Mouse (Mus musculus) kidney, embryonic 15.5 days (tissue): ENCODE results near the gene Ttc25. TPM values are rescaled to one million over a fixed set of nuclear protein-coding genes. Genes with fewer than 3 reads are reported as not detected.
"Not testable (repeated sequence)": the region's sequence is repeated elsewhere in the genome, so short reads cannot be mapped to it uniquely, and the experiment has no call there.

Experiments used
- ATAC-seq: fragments of 200-750 bp; cut with Nextera tagmentation; replicated peaks from 2 replicates; pipeline ENCODE4 v1.8.0; 2017; ENCODE audit warnings: moderate TSS enrichment; ENCODE audit not compliant: low FRiP score
- H3K27ac ChIP-seq: fragments of 300-500 bp; sonication (generic); 2 replicates; pipeline ENCODE4 v1.5.1; 2015; ENCODE audit warnings: mild to moderate bottlenecking, inconsistent platforms
- H3K27me3 ChIP-seq: fragments of 300-500 bp; sonication (generic); 2 replicates; pipeline ENCODE4 v1.6.1; 2015; ENCODE audit warnings: inconsistent platforms
- H3K36me3 ChIP-seq: fragments of 300-500 bp; sonication (generic); 2 replicates; pipeline ENCODE4 v1.6.1; 2015; ENCODE audit warnings: inconsistent platforms
- H3K4me1 ChIP-seq: fragments of 300-500 bp; sonication (generic); 2 replicates; pipeline ENCODE4 v1.6.1; 2015; ENCODE audit warnings: inconsistent platforms
- H3K4me2 ChIP-seq: fragments of 300-500 bp; sonication (generic); 2 replicates; pipeline ENCODE4 v1.6.1; 2015; ENCODE audit warnings: moderate library complexity, mild to moderate bottlenecking, inconsistent platforms
- H3K4me3 ChIP-seq: fragments of 300-500 bp; sonication (generic); replicated peaks from 2 replicates; pipeline ENCODE4 v1.5.1; 2015; ENCODE audit warnings: mild to moderate bottlenecking, inconsistent platforms
- H3K9ac ChIP-seq: fragments of 300-500 bp; sonication (generic); 2 replicates; pipeline ENCODE4 v1.6.1; 2015; ENCODE audit warnings: mild to moderate bottlenecking, inconsistent platforms
- H3K9me3 ChIP-seq: fragments of 300-500 bp; sonication (generic); replicated peaks from 2 replicates; pipeline ENCODE4 v1.6.1; 2016; ENCODE audit warnings: inconsistent platforms
- WGBS: fragments of 180-500 bp; shearing (Covaris S2); methylation state at CpG from one replicate; pipeline ENCODE4 v1.1.7; 2015; ENCODE audit warnings: mixed read lengths; 5-methylcytosine and 5-hydroxymethylcytosine counted together
- polyA plus RNA-seq: library from polyadenylated mRNA; unstranded; fragments of >200 nt; fragmentation: Nextera tagmentation; extraction: Ambion mirVana; gene quantifications from 2 replicates; pipeline ENCODE4 v1.2.1, GENCODE M21; 2015

Gene Ttc25
- polyA plus RNA-seq, 1 experiment from 2014 or later = 1.1 TPM

DNA sequence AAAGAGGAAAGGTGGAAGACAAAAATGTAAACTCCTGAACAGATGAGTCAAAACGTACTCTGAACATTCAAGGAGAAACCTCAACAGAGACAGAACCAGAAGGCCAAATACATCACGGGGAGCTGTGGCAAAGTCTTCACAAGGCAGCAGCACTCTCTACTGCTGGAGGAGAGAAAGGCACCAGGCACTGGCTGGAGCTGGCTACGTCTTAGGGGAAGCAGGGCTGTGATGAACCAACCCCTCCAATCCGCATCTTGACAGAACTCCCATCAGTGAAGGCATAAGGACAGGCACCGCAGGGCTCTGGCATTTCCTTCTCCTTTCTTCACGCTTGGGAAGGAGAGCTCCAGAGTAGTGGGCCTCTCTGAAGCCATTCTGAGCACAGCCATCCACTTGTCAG is 66.2 kb downstream of the Ttc25 start:
- H3K27ac ChIP-seq = no peak overlapping the region
- H3K4me2 ChIP-seq = no peak overlapping the region
- ATAC-seq = no peak
- peaks cover 36% of the 10 kb centered on the region for H3K36me3 ChIP-seq
- H3K9ac ChIP-seq = no peak overlapping the region
- no peaks in the 10 kb centered on the region for H3K27me3 ChIP-seq
- WGBS = 92% methylated on average over 6 of the region's 6 CpGs
- no peaks in the 10 kb centered on the region for H3K9me3 ChIP-seq
- H3K4me3 ChIP-seq = no peak overlapping the region
- peaks cover 17% of the 10 kb centered on the region for H3K4me1 ChIP-seq

DNA sequence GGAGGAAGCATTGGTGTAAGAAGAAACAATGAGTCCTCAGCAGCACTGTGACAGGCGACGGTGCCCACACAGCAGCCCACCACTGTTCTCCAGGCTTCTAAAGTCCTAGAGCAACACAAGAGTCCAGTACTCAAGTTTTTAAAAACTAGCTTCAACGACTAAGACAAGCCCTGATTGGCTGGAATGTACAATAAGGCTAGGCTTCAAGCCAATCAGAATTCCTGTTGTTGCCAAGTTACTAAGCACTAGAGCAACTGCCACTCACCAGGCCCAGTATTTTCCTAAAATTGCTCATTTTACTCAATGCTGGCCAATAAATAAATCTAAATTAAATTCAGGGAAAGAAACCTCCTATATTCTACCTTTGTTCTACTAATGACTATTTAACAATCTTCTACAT is 67.8 kb downstream of the Ttc25 start:
- Histone ChIP-seq H3K4me2 (no peak overlapping the region), H3K4me1 (peaks cover 26% of the 10 kb centered on the region), H3K9me3 (no peaks in the 10 kb centered on the region), H3K27me3 (no peaks in the 10 kb centered on the region), H3K9ac (no peak overlapping the region), H3K4me3 (no peak overlapping the region), H3K36me3 (peaks cover 27% of the 10 kb centered on the region), H3K27ac (no peak overlapping the region)
- ATAC-seq = no peak
- 91% methylated on average over 3 of the region's 3 CpGs for WGBS

DNA sequence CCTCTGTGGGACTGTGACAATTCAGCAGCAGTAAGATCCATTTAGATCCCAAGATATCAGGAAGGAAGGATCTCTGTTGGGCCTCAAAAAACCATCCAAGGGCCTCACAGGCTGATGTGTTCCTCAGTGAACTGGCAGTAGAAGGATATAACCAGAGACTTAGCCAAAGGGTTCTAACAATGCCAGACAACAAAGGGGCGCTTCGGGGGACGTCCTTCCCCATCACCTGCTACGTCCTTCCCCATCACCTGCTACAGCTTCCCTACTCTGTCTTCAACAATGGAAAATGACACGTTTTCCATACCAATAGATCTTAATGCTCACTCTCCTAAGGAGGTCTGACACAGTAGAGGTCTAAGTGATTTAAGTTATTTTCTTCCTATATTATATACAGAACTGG is 70.9 kb downstream of the Ttc25 start:
- Histone ChIP-seq H3K27ac (no peak overlapping the region), H3K9me3 (no peaks in the 10 kb centered on the region), H3K36me3 (peaks cover 16% of the 10 kb centered on the region), H3K4me2 (no peak overlapping the region), H3K27me3 (no peaks in the 10 kb centered on the region), H3K9ac (no peak overlapping the region), H3K4me3 (no peak overlapping the region), H3K4me1 (peaks cover 21% of the 10 kb centered on the region)
- no peak for ATAC-seq
- 87% methylated on average over 5 of the region's 5 CpGs for WGBS

DNA sequence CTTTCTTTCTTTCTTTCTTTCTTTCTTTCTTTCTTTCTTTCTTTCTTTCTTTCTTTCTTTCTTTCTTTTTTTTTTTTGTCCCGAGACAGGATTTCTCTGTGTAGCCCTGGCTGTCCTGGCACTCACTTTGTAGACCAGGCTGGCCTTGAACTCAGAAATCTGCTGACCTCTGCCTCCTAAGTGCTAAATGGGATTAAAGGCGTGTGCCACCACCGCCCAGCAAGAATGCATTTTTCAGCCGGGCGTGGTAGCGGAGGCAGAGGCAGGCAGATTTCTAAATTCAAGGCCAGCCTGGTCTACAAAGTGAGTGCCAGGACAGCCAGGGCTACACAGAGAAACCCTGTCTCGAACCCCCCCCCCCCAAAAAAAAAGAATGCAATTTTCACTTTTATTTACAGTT is 71.4 kb downstream of the Ttc25 start:
- WGBS = 95% methylated on average over 7 of the region's 7 CpGs

DNA sequence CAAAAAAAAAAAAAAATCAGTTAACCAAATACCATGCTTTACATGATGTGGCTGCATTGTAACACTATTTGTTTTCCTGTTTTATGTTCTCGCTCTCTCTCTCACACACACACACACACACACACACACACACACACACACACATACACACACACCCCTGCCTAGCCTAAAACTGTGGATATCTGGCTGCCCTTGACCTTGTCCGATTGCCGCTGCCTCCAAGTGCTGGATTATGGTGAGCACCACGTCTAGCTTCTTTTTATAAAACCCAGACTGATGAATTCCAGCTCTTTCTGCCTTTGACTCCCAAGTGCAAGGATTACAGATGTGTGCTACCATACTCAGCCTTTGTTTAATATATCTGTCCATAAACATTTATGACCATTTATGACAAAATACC is 72.1 kb downstream of the Ttc25 start:
- H3K27ac ChIP-seq = no peak overlapping the region
- H3K4me1 ChIP-seq = peaks cover 25% of the 10 kb centered on the region
- no peaks in the 10 kb centered on the region for H3K9me3 ChIP-seq
- H3K36me3 ChIP-seq = peaks cover 7% of the 10 kb centered on the region; the same call in 1 of the 2 replicates
- peak overlapping the region; percentile 23; the same call in 1 of the 2 replicates for H3K9ac ChIP-seq
- H3K4me2 ChIP-seq = peak overlapping the region; percentile 81; the same call in 1 of the 2 replicates
- H3K27me3 ChIP-seq = no peaks in the 10 kb centered on the region
- no peak overlapping the region for H3K4me3 ChIP-seq
- no peak for ATAC-seq
- WGBS = 87% methylated on average over 4 of the region's 4 CpGs

More for the DNA sequence above, 71.4 kb downstream of the Ttc25 start:
- not testable (repeated sequence) for ATAC-seq, H3K27me3 ChIP-seq, H3K4me2 ChIP-seq, H3K9me3 ChIP-seq, H3K27ac ChIP-seq, H3K4me3 ChIP-seq, H3K9ac ChIP-seq
- H3K36me3 ChIP-seq = peaks cover 12% of the 10 kb centered on the region
- H3K4me1 ChIP-seq = peaks cover 21% of the 10 kb centered on the region

DNA sequence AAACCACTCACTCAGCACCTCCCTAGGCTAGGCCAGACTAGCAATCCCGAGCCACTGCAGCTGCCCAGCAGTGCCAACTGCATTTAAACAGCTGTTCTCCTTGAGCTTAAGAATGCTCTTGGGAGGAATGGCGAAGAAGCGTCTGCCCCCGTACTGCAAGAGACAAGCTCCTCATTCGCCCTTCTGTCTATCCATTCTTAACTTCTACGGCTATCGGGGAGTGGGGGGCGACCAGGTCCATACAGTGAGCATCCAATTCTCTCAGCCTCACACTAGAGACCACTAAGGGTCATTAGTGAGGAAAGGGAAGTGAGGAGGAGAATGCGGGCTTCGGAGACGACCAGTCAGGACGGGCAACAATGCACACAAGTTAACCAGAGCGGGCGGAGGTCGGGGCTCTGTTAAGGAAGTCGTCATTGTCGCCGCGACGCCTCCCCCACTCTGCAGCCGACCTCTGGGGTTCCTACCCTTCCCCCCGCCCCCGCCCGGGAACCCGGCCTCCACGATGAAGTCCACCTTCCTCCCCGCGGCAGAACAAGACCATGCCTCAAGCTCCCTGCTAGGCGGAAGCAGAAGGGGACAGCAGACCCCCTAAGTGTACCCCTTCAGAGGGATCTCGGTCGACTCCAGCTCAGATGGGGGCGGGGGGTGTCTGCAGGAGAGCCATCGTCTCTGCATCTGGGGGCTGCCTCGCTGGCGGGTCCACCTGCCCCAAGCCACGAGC is 73.5 kb downstream of the Ttc25 start, which contains the start of gene Nkiras2:
Gene Nkiras2 (plus strand): TSS at position 484 of the 724 bp plus-strand sequence.
- Histone ChIP-seq H3K4me2 (peak within 1 kb of the TSS; percentile 81), H3K9ac (peak within 1 kb of the TSS; percentile 93), H3K4me1 (peaks cover 32% of the 10 kb centered on the region), H3K4me3 (peak within 1 kb of the TSS; percentile 97), H3K27ac (peak within 1 kb of the TSS; percentile 96), H3K9me3 (no peaks in the 10 kb centered on the region), H3K27me3 (no peaks in the 10 kb centered on the region), H3K36me3 (peaks cover 7% of the 10 kb centered on the region; the same call in 1 of the 2 replicates)
- WGBS = under 1% methylated on average over 36 of the region's 36 CpGs
- peak; percentile 65 for ATAC-seq

DNA sequence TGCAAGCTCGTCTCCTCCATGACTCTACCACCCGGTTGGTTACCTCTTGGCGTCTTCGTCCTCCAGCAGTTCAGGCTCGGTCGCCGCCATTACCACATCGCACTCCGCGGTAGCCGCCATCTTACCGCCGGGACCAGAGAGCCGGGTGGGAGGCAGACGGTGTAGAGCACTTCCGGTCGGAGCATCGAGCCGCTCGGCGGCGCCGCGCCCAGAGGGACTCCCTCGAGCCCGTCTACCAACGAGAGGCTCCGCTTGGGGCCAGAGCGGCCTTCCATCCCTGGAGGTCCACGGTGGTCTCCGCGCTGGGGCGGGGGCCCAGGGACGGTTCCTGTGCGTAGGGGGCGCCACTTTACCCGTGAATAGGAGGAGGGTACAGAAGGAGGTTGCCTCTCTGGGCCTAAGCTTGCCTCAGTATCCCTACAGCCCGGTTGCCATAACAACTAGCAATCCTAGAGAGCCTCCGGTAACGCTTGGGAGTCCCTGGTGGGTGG is 74.1 kb downstream of the Ttc25 start:
- no peaks in the 10 kb centered on the region for H3K9me3 ChIP-seq
- H3K4me1 ChIP-seq = peaks cover 38% of the 10 kb centered on the region
- H3K4me3 ChIP-seq = peak overlapping the region; percentile 97
- peak; percentile 95 for ATAC-seq
- peak overlapping the region; percentile 93 for H3K9ac ChIP-seq
- no peaks in the 10 kb centered on the region for H3K27me3 ChIP-seq
- H3K4me2 ChIP-seq = peak overlapping the region; percentile 81
- under 1% methylated on average over 40 of the region's 40 CpGs for WGBS
- peaks cover 7% of the 10 kb centered on the region; the same call in 1 of the 2 replicates for H3K36me3 ChIP-seq
- peak overlapping the region; percentile 96 for H3K27ac ChIP-seq

DNA sequence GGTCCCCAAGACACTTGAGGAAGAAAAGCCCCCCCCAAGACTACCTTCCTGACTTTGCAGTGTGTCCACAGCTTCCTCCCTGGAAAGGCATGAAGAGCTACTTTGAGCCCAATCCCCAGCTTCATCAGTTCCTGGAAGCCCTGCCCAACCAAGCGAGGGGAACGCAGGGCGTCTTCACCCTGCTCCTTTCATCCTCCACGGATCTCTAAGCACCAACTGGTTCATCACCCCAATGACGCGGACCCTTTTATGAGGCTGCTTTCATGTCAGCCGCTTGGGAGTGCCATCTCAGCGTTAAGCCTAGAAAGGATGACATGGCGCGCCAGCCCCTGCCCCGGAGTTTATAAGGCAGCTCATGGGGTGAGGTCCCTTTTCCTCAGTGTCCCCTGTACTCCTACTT is 74.6 kb downstream of the Ttc25 start, which contains the start of gene Dnajc7:
Gene Dnajc7 (minus strand): TSS at position 187 of the 400 bp plus-strand sequence.
- peaks cover 10% of the 10 kb centered on the region for H3K36me3 ChIP-seq
- peaks cover 38% of the 10 kb centered on the region for H3K4me1 ChIP-seq
- H3K9me3 ChIP-seq = no peaks in the 10 kb centered on the region
- H3K4me2 ChIP-seq = peak within 1 kb of the TSS; percentile 81
- H3K27ac ChIP-seq = peak within 1 kb of the TSS; percentile 96
- under 1% methylated on average over 11 of the region's 11 CpGs for WGBS
- peak within 1 kb of the TSS; percentile 97 for H3K4me3 ChIP-seq
- H3K9ac ChIP-seq = peak within 1 kb of the TSS; percentile 93
- ATAC-seq = peak; percentile 7; the same call in 1 of the 2 replicates
- H3K27me3 ChIP-seq = no peaks in the 10 kb centered on the region

Other genes with a start within 250 kb of the Ttc25 start
- gene Eif1, start 225.7 kb upstream of the Ttc25 start, polyA plus RNA-seq = 1,620 and 1,743 TPM in 2 replicates
- not detected in 2 replicates for gene Gast, start 211.2 kb upstream of the Ttc25 start, polyA plus RNA-seq
- 15.0 and 19.6 TPM in 2 replicates for gene Hap1, start 189.5 kb upstream of the Ttc25 start, polyA plus RNA-seq
- 107 and 121 TPM in 2 replicates for gene Jup, start 147.8 kb upstream of the Ttc25 start, polyA plus RNA-seq
- gene P3h4, start 130.8 kb upstream of the Ttc25 start, polyA plus RNA-seq = 59.0 and 67.2 TPM in 2 replicates
- 130 and 139 TPM in 2 replicates for gene Fkbp10, start 129.9 kb upstream of the Ttc25 start, polyA plus RNA-seq
- gene Nt5c3b, start 103.8 kb upstream of the Ttc25 start, polyA plus RNA-seq = 119 and 121 TPM in 2 replicates
- gene Klhl10, start 103.7 kb upstream of the Ttc25 start, polyA plus RNA-seq = 0.44 and 0.54 TPM in 2 replicates
- 8.4 and 10.0 TPM in 2 replicates for gene Klhl11, start 72.9 kb upstream of the Ttc25 start, polyA plus RNA-seq
- 151 and 175 TPM in 2 replicates for gene Acly, start 17.6 kb upstream of the Ttc25 start, polyA plus RNA-seq
- gene Cnp, start 29.3 kb downstream of the Ttc25 start, polyA plus RNA-seq = 25.3 and 29.6 TPM in 2 replicates
- 59.7 and 63.5 TPM in 2 replicates for gene Nkiras2, start 73.6 kb downstream of the Ttc25 start, polyA plus RNA-seq
- gene Dnajc7, start 74.6 kb downstream of the Ttc25 start, polyA plus RNA-seq = 238 and 241 TPM in 2 replicates
- gene Zfp385c, start 146.8 kb downstream of the Ttc25 start, polyA plus RNA-seq = 0.27 and 0.40 TPM in 2 replicates
- gene Dhx58, start 158.7 kb downstream of the Ttc25 start, polyA plus RNA-seq = 2.8 and 3.6 TPM in 2 replicates
- 60.9 and 68.1 TPM in 2 replicates for gene Kat2a, start 166.9 kb downstream of the Ttc25 start, polyA plus RNA-seq
- 0.27 TPM in 1 of 2 replicates, not detected in the other for gene Hspb9, start 168.2 kb downstream of the Ttc25 start, polyA plus RNA-seq
- gene Rab5c, start 192.6 kb downstream of the Ttc25 start, polyA plus RNA-seq = 29.5 and 32.3 TPM in 2 replicates
- 0.10 TPM in 1 of 2 replicates, not detected in the other for gene Kcnh4, start 214.3 kb downstream of the Ttc25 start, polyA plus RNA-seq
- not detected in 2 replicates for gene Hcrt, start 217.3 kb downstream of the Ttc25 start, polyA plus RNA-seq
- gene Ghdc, start 225.3 kb downstream of the Ttc25 start, polyA plus RNA-seq = 6.7 and 7.9 TPM in 2 replicates